ENCODE assay signal across 12 mouse cellular contexts in genomic region chr9:106115801-106116424, GRCm38 (mm10). TPM values are rescaled to one million over a fixed set of nuclear protein-coding genes. Genes with fewer than 3 reads are reported as not detected.
DNase-seq lines count a peak whose midpoint lies in the region; ATAC-seq and TF ChIP-seq lines count a peak whose summit lies in the region.
"Had no signal": no experiment of that assay in that cellular context is flagged by ENCODE, and none has a peak within 500 bp of the region (broad histone marks: within the 10 kb centered on the region; RNA-seq: fewer than 3 reads in every experiment).

No protein-coding gene starts in this region.

- peak; percentile 82 for ATAC-seq in forebrain, embryonic 15.5 days (replicated peaks)
- peak; percentile 38; the same call in 1 of the 2 replicates for ATAC-seq in midbrain, embryonic 11.5 days (ENCODE audit: low FRiP score)
- ATAC-seq: inflammation-experienced regulatory T-cells, adult 6 months had no signal

- H3K4me2 ChIP-seq in forebrain, embryonic 15.5 days (replicated peaks) = peak overlapping the region; percentile 45
- peak overlapping the region; percentile 22; the same call in 1 of the 2 replicates for H3K4me2 ChIP-seq in midbrain, embryonic 11.5 days

- peak; percentile 47 for DNase-seq in ES-E14 (ENCODE audit: low read depth, low spot score)
- peak; percentile 91 for DNase-seq in brain, embryonic 14.5 days (ENCODE audit: low read depth)
- no peak for DNase-seq in midbrain, embryonic 11.5 days (ENCODE audit: low spot score, missing footprints)
- no peak for DNase-seq in testis, postnatal 14 days (ENCODE audit: low spot score)
- no peak for DNase-seq in gastrocnemius, postnatal 25 days
- DNase-seq in frontal cortex, postnatal 10 days (ENCODE audit: low spot score in 2 of 2) = no peak
- DNase-seq: cerebellum, adult 9-10 months; spleen, adult 18-20 months; thymus, postnatal 36 days had no signal

- H3K27me3 ChIP-seq in forebrain, embryonic 15.5 days = no peaks in the 10 kb centered on the region
- H3K27me3 ChIP-seq in midbrain, embryonic 11.5 days (ENCODE audit: control insufficient read depth, insufficient read depth, low read length) = no peaks in the 10 kb centered on the region

- TF ChIP-seq POLR2A in brain, embryonic 14.5 days (IDR thresholded peaks at IDR 0.05; ENCODE audit: borderline replicate concordance, extremely low read depth, insufficient read depth, insufficient read length, poor library complexity, severe bottlenecking) = no peak

- no peak overlapping the region for H3K27ac ChIP-seq in ES-E14 (ENCODE audit: insufficient read depth, low read depth, low read length, poor library complexity, severe bottlenecking)
- H3K27ac ChIP-seq in forebrain, embryonic 15.5 days (replicated peaks) = peak overlapping the region; percentile 80
- H3K27ac ChIP-seq in midbrain, embryonic 11.5 days (ENCODE audit: low read depth, low read length) = no peak overlapping the region; the same call in 1 of the 2 replicates

- H3K4me3 ChIP-seq in ES-E14 (ENCODE audit: insufficient read depth in 1 of 2, low read depth in 1 of 2, low read length in 2 of 2, poor library complexity in 1 of 2, severe bottlenecking in 1 of 2) = no peak overlapping the region
- peak overlapping the region; percentile 23 for H3K4me3 ChIP-seq in forebrain, embryonic 15.5 days
- no peak overlapping the region for H3K4me3 ChIP-seq in midbrain, embryonic 11.5 days (ENCODE audit: low read depth, low read length)

- no peak overlapping the region for H3K9ac ChIP-seq in ES-E14 (ENCODE audit: insufficient read depth, low read depth, low read length, poor library complexity, severe bottlenecking)
- no peak overlapping the region; the same call in 1 of the 2 replicates for H3K9ac ChIP-seq in forebrain, embryonic 15.5 days (replicated peaks)
- peak overlapping the region; percentile 30 for H3K9ac ChIP-seq in midbrain, embryonic 11.5 days (ENCODE audit: low read length)

- peaks cover 0 to 2% of the 10 kb centered on the region in 2 experiments; a peak in 1 of 4 replicates for H3K4me1 ChIP-seq in ES-E14 (ENCODE audit: control insufficient read depth in 2 of 2, insufficient read depth in 2 of 2, low read length in 2 of 2, poor library complexity in 1 of 2)
- H3K4me1 ChIP-seq in forebrain, embryonic 15.5 days = peaks cover 13% of the 10 kb centered on the region
- 0 out of 2 replicates have a peak, but pooled peaks cover 6% of the 10 kb centered on the region for H3K4me1 ChIP-seq in midbrain, embryonic 11.5 days (ENCODE audit: control insufficient read depth, insufficient read depth, low read length)

- TF ChIP-seq CTCF in brain, embryonic 14.5 days (IDR thresholded peaks at IDR 0.05; ENCODE audit: borderline replicate concordance, extremely low read depth, insufficient read depth, insufficient read length) = no peak

- no peaks in the 10 kb centered on the region for H3K9me3 ChIP-seq in ES-E14 (ENCODE audit: control insufficient read depth, insufficient read depth, low read depth, low read length)
- no peaks in the 10 kb centered on the region for H3K9me3 ChIP-seq in forebrain, embryonic 15.5 days
- H3K9me3 ChIP-seq in midbrain, embryonic 11.5 days (ENCODE audit: control insufficient read depth, low read length) = no peaks in the 10 kb centered on the region

- no peaks in the 10 kb centered on the region for H3K36me3 ChIP-seq in ES-E14 (ENCODE audit: control insufficient read depth, insufficient read depth, low read length, poor library complexity, severe bottlenecking)
- H3K36me3 ChIP-seq in forebrain, embryonic 15.5 days = no peaks in the 10 kb centered on the region
- H3K36me3 ChIP-seq in midbrain, embryonic 11.5 days (ENCODE audit: control insufficient read depth, insufficient read depth, low read length) = no peaks in the 10 kb centered on the region

- 5% methylated on average over 13 of the region's 13 CpGs for WGBS in forebrain, embryonic 15.5 days
- WGBS in midbrain, embryonic 11.5 days = 47% methylated on average over 12 of the region's 13 CpGs

- in situ Hi-C loops in ES-E14 (cut with MboI; ENCODE audit: low sequenced_read_pairs in 2 of 2, unreplicated experiment in 2 of 2) = no loop called here

TF ChIP-seq in ES-E14, 5 proteins besides CTCF, POLR2A, EP300 and RAD21:
- TF ChIP-seq MAFK (IDR thresholded peaks at IDR 0.05; ENCODE audit: insufficient read depth, low read depth, low read length) (no peak), ZC3H11A (IDR thresholded peaks at IDR 0.05; ENCODE audit: borderline replicate concordance, low read depth, low read length) (no peak), ZNF384 (IDR thresholded peaks at IDR 0.05; ENCODE audit: low read depth, low read length) (no peak), HCFC1 (IDR thresholded peaks at IDR 0.05; ENCODE audit: borderline replicate concordance, insufficient read depth, low read length) (no peak), CHD2 (IDR thresholded peaks at IDR 0.05; ENCODE audit: low read depth, low read length) (no peak)

RNA-seq across cellular contexts. Expression of gene Col6a4, which starts 19.3 kb away (rescaled TPM):
- total RNA-seq in ES-E14 (2012; rRNA removed) = 3.9 and 7.9 TPM in 2 replicates
- 2.1 TPM in 2 replicates for polyA plus RNA-seq in brain, embryonic 14.5 days (2012; rRNA removed)
- 0.53 and 0.86 TPM in 2 replicates for polyA plus RNA-seq in forebrain, embryonic 15.5 days (2015; fragmentation: Nextera tagmentation; extraction: Ambion mirVana)
- polyA plus RNA-seq in midbrain, embryonic 11.5 days (2014; fragmentation: Nextera tagmentation; extraction: Ambion mirVana) = 0.11 TPM in 1 of 2 replicates, not detected in the other
- total RNA-seq in gastrocnemius, postnatal 25 days (2021) = not detected
- total RNA-seq: megakaryocyte, adult 5-6 weeks had no signal
- polyA plus RNA-seq: inflammation-experienced regulatory T-cells, adult 6 months had no signal

RNA-seq across cellular contexts. Expression of gene Glyctk, which starts 42.0 kb away (rescaled TPM):
- total RNA-seq in ES-E14 (2012; rRNA removed) = 3.2 and 5.5 TPM in 2 replicates
- polyA plus RNA-seq in brain, embryonic 14.5 days (2012; rRNA removed) = 1.3 and 1.6 TPM in 2 replicates
- polyA plus RNA-seq in forebrain, embryonic 15.5 days (2015; fragmentation: Nextera tagmentation; extraction: Ambion mirVana) = 2.9 and 3.2 TPM in 2 replicates
- polyA plus RNA-seq in midbrain, embryonic 11.5 days (2014; fragmentation: Nextera tagmentation; extraction: Ambion mirVana) = 5.6 and 6.3 TPM in 2 replicates
- under 1 TPM; 0.38 to 0.56 TPM for total RNA-seq in gastrocnemius, postnatal 25 days (2021)

RNA-seq across cellular contexts. Expression of gene Wdr82, which starts 54.8 kb away (rescaled TPM):
- total RNA-seq in ES-E14 (2012; rRNA removed) = 83.7 and 95.8 TPM in 2 replicates
- polyA plus RNA-seq in brain, embryonic 14.5 days (2012; rRNA removed) = 169 and 175 TPM in 2 replicates
- polyA plus RNA-seq in forebrain, embryonic 15.5 days (2015; fragmentation: Nextera tagmentation; extraction: Ambion mirVana) = 38.1 and 41.5 TPM in 2 replicates
- polyA plus RNA-seq in midbrain, embryonic 11.5 days (2014; fragmentation: Nextera tagmentation; extraction: Ambion mirVana) = 30.2 and 32.6 TPM in 2 replicates
- 10 to 100 TPM; 22.4 to 24.3 TPM for total RNA-seq in gastrocnemius, postnatal 25 days (2021)

Comparison
In these comparisons a context has a peak if more than half of its experiments do, and no peak if none do; other contexts are left out.
1. DNase-seq: peak in ES-E14 (single experiment) and brain, embryonic 14.5 days (single experiment); none in midbrain, embryonic 11.5 days (single experiment), testis, postnatal 14 days (single experiment), gastrocnemius, postnatal 25 days (single experiment) and frontal cortex, postnatal 10 days (0 of 2).